Mouse (Mus musculus) G1E (cell line): ENCODE measurements at regions not wholly inside any gene's neighbourhood (a gene's known extent, or its start where the extent isn't known, plus 50 kb on each side); places are given as distances from the start of the nearest gene placed in this dataset.

Experiments
- CTCF ChIP-seq: IDR thresholded peaks from 2 replicates; pipeline ENCODE4 v1.5.1; 2012; ENCODE audit warnings: low read depth, low read length, inconsistent platforms, mixed read lengths
- GATA1 ChIP-seq: IDR thresholded peaks from 2 replicates; pipeline ENCODE4 v1.6.1; 2012; ENCODE audit warnings: borderline replicate concordance, low read length, inconsistent platforms, mixed read lengths
- POLR2AphosphoS5 ChIP-seq: IDR thresholded peaks from 2 replicates; pipeline ENCODE4 v1.6.1; 2012; ENCODE audit warnings: low read depth, low read length, inconsistent platforms; ENCODE audit not compliant: insufficient replicate concordance
- TAL1 ChIP-seq: conservative IDR thresholded peaks from 2 replicates; pipeline ENCODE4 v1.6.1; 2012; ENCODE audit warnings: low read depth, low read length, inconsistent platforms, mixed read lengths

- TF ChIP-seq CTCF: no peak
- TF ChIP-seq GATA1: no peak
- TF ChIP-seq TAL1: no peak
- TF ChIP-seq POLR2AphosphoS5: no peak
Observed at GRCm38 (mm10) chr6:135542356-135542755, 180.0 kb downstream of the Emp1 start.
